Mouse (Mus musculus) hematopoietic multipotent progenitor cell, adult 10-12 weeks (in vitro differentiated cells): ENCODE data around the gene Rbm42. TPM values are rescaled to one million over a fixed set of nuclear protein-coding genes. Genes with fewer than 3 reads are reported as not detected.

Experiments
- polyA plus RNA-seq: library from polyadenylated mRNA; stranded (reverse); fragments of >175 nt; gene quantifications from 2 replicates; pipeline ENCODE4 v1.2.3, GENCODE M21; 2012; ENCODE audit warnings: low replicate concordance

Gene Rbm42
- 174 and 373 TPM in 2 replicates for polyA plus RNA-seq

DNA sequence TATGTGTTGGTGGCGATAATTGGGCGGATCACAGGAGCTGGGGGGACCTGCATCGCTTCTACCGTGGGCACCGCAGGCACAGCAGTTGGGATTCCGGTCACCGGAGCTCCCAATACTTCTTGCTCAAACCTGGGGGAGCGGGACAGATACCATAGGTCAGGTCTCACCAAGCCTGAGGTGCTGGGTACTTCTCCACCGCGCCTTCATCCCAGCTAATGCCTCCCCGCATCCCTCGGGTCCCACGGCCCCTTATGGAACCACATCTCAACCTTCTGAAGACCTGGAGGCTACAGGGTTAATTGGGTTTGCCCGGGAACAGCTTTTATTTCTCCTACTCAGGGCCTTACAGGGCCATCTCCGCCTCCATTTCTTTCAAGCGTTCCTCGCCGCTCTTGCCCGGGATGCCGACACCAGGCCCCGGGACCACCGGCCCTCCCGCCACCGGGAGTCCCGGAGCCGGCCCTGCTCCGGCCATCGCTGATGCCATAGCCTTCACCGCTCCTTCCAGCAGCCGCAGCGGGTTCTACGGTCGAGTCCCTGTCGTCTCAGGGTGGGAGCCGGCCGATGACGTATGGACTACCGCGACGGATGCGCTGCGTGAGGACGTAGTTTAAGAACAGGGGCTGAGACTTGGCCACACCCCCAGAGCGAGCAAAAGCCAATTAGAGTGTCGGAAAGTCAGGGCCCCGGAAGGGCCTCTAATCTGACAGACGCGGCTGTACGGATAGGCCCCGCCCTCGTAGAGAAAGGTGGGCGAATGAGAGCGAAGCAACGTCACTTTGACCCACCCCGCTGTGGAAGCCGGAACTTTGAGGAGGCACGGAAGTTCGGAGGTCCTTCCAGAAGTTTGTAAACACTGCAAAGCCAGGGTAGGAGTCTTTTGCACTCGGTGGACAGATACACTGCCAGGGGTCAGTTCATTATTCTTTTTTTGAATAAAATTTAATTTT is at the start of gene Rbm42:
Gene Rbm42, minus strand, starts transcription at position 727 of the 950 bp plus-strand sequence.

DNA sequence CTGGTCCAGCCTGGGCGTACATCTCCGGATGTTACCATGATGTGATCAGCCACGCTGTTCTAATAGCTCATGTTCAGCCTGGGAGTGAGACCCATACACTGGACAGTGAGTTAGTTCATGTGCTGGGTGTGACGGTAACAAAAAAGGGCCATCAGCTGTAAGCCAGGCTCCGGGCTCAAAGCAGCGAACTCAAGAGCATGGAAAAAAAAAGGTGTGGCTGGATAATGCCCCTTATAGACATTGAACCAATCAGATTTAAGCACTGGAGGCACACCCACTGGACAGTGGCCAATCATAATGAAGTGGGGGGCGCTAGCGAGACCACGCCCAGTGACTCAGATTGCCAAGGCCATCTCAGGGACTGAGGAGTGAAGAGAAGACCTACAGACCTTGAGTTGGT is 48.5 kb upstream of the Rbm42 start, which contains the start of gene 2200002J24Rik:
Gene 2200002J24Rik, plus strand, starts transcription at position 338 of the 400 bp plus-strand sequence.

DNA sequence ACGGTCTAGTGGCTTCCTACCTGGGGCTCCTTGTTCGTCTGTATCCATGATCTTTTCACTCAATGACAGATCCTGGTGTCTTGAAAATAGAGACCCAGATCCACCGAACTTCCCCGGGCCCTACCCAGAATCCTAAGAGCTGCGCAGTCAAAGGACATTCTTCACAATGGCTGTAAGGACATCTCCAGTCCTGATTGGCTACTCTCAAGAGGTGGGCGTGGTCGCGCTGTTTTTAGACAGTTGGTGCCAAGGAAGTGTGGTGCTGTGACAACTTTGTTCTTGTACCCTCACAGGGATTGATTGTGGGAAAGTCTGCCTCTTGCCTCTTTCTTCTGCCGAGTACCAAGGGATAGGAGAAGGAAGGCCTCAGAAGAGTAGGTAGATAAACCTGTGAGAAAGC is 21.4 kb upstream of the Rbm42 start, which contains the start of gene Pmis2:
Gene Pmis2, minus strand, starts transcription at position 126 of the 400 bp plus-strand sequence.

DNA sequence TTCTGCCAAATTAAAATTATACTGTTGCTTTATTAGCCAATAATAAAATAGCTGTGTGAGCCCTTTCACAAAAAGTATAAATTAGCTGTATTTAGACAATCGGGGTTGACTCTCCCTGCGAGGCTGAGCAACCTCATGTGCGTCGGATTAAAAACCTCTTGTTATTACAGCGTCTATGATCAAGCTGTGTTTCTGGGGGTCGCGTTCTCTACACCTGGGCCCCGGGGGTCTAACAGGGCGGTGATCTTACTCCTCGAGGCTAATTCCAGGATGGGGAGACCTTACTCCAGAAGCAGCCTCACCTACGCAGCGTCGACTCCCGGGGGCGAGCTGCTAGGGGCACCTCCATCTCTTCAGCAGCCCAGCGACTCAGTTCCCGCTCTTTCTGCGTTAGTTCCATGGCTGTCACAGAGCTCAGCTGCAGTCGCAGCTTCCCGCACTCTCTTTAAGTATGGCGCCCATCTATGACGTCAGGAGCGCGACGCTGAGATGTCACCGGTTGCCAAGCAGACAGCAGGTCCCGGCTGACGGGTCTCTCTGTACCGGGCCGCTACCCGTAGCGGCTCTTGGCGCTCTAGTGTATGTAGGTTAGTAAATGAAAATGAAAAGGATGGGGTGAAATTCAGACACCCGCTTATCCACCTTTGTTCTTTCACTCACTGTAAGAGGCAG is 14.5 kb upstream of the Rbm42 start, which contains the start of gene Haus5:
Gene Haus5, minus strand, starts transcription at position 466 of the 672 bp plus-strand sequence.

DNA sequence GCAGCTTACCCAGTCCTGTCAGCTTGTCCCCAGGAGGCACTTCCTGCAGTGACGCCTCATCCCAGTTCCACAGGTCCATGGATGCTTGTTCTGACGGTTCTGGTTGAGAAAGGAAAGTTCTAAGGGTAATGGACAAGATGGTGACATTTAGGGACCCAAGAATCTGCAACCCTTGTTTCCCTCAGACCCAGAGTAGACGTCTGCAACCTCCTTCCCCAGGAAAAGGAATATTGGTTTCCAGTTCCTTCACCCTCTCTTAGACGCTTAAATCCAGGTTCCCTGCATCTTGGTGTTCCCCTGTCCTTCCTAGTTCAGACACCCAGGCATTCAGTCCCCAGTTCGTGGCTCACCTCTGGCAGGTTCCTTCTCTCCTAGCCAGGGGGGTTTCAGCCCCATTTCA is 14.4 kb downstream of the Rbm42 start, which contains the start of gene Etv2:
Gene Etv2, minus strand, starts transcription at position 101 of the 400 bp plus-strand sequence.

DNA sequence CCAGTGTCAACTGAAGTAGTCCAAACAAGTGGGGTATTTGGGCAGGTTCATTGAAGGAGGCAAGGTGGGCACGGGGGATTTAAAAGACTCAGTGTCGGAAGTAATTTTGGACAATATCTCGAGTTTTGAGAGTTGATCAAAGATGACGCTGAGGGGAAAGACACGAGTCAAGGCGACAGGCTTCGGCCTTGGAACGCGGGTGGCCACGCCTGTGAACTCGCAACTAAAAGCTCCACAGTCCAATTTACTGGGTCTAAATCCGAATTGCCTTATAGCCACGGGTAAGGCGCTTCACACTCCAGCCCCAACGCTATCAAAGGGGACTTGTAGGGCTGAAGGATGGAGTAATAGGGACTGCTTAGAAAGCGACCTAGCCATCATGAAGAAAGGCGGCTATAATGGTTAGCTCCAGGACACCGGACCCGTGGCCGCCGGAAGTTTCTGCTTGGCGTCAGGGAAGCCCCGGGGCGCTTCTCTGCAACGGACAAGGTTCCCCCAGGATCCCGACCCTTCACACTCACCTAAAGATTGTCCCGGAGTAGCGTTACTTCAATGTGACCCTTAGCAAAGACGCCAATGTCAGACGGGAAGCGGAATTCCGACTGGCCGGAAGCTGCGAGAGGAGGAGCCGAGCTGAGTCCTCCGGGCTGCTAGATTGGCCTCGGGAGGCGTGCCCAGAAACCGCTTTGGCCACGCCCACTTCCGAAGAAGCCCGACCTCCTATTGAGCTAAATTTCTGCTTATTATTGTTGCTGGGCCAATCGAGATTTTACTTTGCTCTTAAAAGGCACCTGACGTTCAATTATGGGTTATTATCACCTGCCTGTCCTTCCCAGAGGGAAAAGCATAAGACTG is 24.4 kb downstream of the Rbm42 start, which contains the start of gene Cox6b1:
Gene Cox6b1, minus strand, starts transcription at position 622 of the 855 bp plus-strand sequence.

DNA sequence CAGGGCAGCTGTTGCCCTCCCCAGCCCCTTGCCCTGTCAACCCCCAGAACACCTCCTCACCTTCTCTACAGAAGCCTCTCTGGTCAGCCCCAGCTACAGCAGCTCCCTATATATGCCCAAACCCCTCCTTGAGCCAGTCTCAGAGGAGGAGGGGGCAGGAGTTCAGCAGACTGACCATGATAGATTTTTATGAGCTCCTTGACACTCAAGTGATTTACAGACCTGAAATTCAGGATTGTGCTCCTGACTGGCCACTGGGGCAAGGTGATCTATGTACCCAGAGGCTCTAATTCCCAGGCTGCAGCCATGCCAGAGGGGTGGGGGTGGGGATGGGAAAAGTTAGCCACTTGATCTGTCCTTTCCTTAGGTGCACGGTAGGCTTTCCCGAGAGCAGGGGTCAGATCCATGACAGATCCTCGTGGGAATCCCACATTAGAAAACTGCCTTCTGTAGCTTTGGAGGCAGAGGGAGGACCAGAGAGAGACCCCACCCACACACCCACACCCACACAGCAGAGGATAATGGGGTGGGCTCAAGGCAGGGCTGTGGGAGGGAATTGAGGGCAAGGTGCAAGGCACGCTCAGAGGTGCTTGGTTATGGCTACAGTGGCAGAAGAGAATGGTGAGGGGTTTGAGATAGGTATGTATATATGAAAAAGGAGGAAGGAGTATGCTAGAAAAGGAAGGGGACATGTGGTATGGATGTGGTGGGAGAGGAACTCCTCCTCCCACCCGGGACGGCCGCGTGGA is 37.3 kb downstream of the Rbm42 start, which contains the start of gene Upk1a:
Gene Upk1a, minus strand, starts transcription at position 194 of the 749 bp plus-strand sequence.

DNA sequence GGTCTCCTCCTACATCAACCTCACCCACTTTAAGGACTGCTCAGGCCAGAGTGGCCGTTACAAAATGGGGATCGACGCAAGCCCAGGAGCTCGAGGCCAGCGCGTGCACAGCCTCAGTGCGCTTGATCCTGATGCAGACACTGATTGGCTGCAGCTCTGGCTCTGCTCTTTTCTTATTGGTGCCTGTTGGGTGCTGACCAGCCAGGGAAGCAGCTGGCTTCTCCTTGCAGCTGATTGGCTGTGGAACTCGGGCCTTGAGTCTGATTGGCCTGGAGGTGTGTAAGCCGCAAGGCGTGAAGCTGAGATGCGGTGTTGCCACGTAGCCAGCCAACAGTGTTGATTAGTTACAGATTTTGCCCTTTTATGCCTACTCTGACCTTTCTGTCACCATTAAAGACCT is 51.3 kb downstream of the Rbm42 start, which contains the start of gene Zbtb32:
Gene Zbtb32, minus strand, starts transcription at position 124 of the 400 bp plus-strand sequence.

Other genes starting within 250 kb of the Rbm42 start
- gene Tyrobp, start 236.6 kb downstream of the Rbm42 start, polyA plus RNA-seq = 103 and 543 TPM in 2 replicates
- 15.4 and 73.3 TPM in 2 replicates for gene Hcst, start 230.5 kb downstream of the Rbm42 start, polyA plus RNA-seq
- gene Nfkbid, start 228.6 kb downstream of the Rbm42 start, polyA plus RNA-seq = 57.5 and 91.8 TPM in 2 replicates
- gene Aplp1, start 204.8 kb downstream of the Rbm42 start, polyA plus RNA-seq = 2.4 and 4.5 TPM in 2 replicates
- gene Kirrel2, start 192.6 kb downstream of the Rbm42 start, polyA plus RNA-seq = 0.18 TPM in 1 of 2 replicates, not detected in the other
- gene Nphs1, start 192.0 kb downstream of the Rbm42 start, polyA plus RNA-seq = not detected in 2 replicates
- gene Prodh2, start 156.7 kb downstream of the Rbm42 start, polyA plus RNA-seq = not detected in 2 replicates
- gene Arhgap33, start 115.3 kb downstream of the Rbm42 start, polyA plus RNA-seq = 24.7 and 45.7 TPM in 2 replicates
- gene Hspb6, start 98.1 kb downstream of the Rbm42 start, polyA plus RNA-seq = 6.3 and 7.9 TPM in 2 replicates
- gene Proser3, start 98.0 kb downstream of the Rbm42 start, polyA plus RNA-seq = 15.7 and 16.7 TPM in 2 replicates
- gene Lin37, start 90.5 kb downstream of the Rbm42 start, polyA plus RNA-seq = 80.4 and 94.2 TPM in 2 replicates
- 29.9 and 73.5 TPM in 2 replicates for gene U2af1l4, start 87.0 kb downstream of the Rbm42 start, polyA plus RNA-seq
- 4.2 and 4.6 TPM in 2 replicates for gene Gm49396, start 87.0 kb downstream of the Rbm42 start, polyA plus RNA-seq
- gene Psenen, start 86.7 kb downstream of the Rbm42 start, polyA plus RNA-seq = 47.7 and 71.1 TPM in 2 replicates
- 14.3 and 26.5 TPM in 2 replicates for gene Igflr1, start 84.9 kb downstream of the Rbm42 start, polyA plus RNA-seq
- 105 and 177 TPM in 2 replicates for gene Kmt2b, start 61.6 kb downstream of the Rbm42 start, polyA plus RNA-seq
- gene Zbtb32, start 51.4 kb downstream of the Rbm42 start, polyA plus RNA-seq = 30.3 and 64.8 TPM in 2 replicates
- 0.25 and 0.83 TPM in 2 replicates for gene Upk1a, start 37.5 kb downstream of the Rbm42 start, polyA plus RNA-seq
- gene Cox6b1, start 24.2 kb downstream of the Rbm42 start, polyA plus RNA-seq = 31.5 and 104 TPM in 2 replicates
- not detected in 2 replicates for gene Etv2, start 14.5 kb downstream of the Rbm42 start, polyA plus RNA-seq
- gene Haus5, start 14.7 kb upstream of the Rbm42 start, polyA plus RNA-seq = 4.2 and 16.9 TPM in 2 replicates
- not detected in 2 replicates for gene Pmis2, start 21.3 kb upstream of the Rbm42 start, polyA plus RNA-seq
- not detected in 2 replicates for gene 2200002J24Rik, start 48.6 kb upstream of the Rbm42 start, polyA plus RNA-seq
- 0.21 and 0.42 TPM in 2 replicates for gene Atp4a, start 61.9 kb upstream of the Rbm42 start, polyA plus RNA-seq
- 45.8 and 81.6 TPM in 2 replicates for gene Tmem147, start 79.2 kb upstream of the Rbm42 start, polyA plus RNA-seq
- gene Gapdhs, start 93.4 kb upstream of the Rbm42 start, polyA plus RNA-seq = 0.08 TPM in 1 of 2 replicates, not detected in the other
- gene Sbsn, start 101.2 kb upstream of the Rbm42 start, polyA plus RNA-seq = 0.57 and 0.62 TPM in 2 replicates
- gene Dmkn, start 113.4 kb upstream of the Rbm42 start, polyA plus RNA-seq = not detected in 2 replicates
- gene Krtdap, start 137.6 kb upstream of the Rbm42 start, polyA plus RNA-seq = not detected in 2 replicates
- 14.6 and 29.3 TPM in 2 replicates for gene Ffar2, start 173.5 kb upstream of the Rbm42 start, polyA plus RNA-seq
- 0.22 and 0.35 TPM in 2 replicates for gene Ffar3, start 205.9 kb upstream of the Rbm42 start, polyA plus RNA-seq
- 15.4 and 23.8 TPM in 2 replicates for gene Ffar1, start 211.2 kb upstream of the Rbm42 start, polyA plus RNA-seq
- gene Cd22, start 230.0 kb upstream of the Rbm42 start, polyA plus RNA-seq = 64.8 and 456 TPM in 2 replicates